Mouse (Mus musculus): ENCODE results near the gene Cybc1.
A peak's percentile ranks its signal among the peaks of the same experiment; 100 is the strongest.

The Cybc1 gene

GRCm38 (mm10) chr11:121216831-121217230, 12.3 kb downstream of the Cybc1 start:
- DNase-seq (ENCODE audit: low read depth, low spot score), result peak; percentile 61

- peak; percentile 95 for DNase-seq (ENCODE audit: low read depth, low spot score)
Measured at GRCm38 (mm10) chr11:121204161-121205006, 24.7 kb downstream of the Cybc1 start, which contains the start of the genes Hexdc and Ogfod3. Gene Hexdc (plus strand): TSS chr11:121204433. Gene Ogfod3 (minus strand): TSS chr11:121204711.

DNA sequence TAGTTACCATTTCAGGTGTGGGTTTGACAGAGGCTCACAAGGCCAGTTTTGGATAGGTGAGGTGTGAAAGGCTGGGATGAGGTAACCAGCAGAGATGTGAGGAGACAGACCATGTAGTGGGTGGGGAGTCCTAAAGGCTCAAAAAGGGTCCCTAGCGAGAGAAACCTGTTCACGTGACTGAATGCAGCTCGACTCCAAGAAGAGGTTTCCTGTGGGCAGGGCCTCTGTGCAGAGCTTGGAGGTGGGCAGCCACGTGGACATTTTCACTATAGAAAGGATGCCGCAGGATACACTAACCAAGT, 25.3 kb downstream of the Cybc1 start:
- no peak for DNase-seq (ENCODE audit: low read depth, low spot score)

DNA sequence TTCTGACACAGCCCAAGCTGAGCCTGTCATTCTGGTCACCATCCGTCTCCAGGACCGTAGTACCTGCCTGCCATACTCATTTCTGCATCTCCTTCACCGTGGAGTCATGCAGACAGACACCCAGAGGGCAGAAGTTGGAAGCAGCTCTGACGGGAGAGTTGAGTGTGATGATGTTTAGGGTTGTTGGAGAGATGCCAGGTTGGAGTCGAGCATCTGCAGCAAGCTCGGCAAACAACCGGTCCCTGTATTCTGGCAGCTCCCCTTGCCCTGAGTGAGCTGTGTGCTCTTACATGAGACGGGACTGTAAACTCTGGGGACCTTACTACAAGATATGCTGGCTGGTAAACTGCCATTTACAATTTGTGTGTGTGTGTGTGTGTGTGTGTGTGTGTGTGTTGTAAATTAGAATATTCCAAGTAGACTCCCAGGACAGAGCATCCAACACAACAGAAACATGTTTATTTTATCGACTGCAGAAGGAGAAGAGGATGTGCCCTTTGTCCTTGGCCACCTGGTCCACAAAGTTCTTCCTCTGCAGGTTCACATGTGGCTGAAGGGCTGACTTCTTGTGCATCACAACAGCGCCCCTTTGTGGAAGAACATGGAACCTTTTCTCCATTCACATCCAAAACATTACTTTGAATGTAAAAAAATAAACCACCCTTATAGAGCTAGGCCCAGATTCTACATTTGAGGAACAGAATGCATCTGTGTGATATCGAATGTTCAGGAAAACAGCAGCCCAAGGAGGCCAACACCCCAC, 27.5 kb downstream of the Cybc1 start:
- peak; percentile 51 for DNase-seq (ENCODE audit: low read depth, low spot score)

- DNase-seq (ENCODE audit: low read depth, low spot score), result no peak
Measured at GRCm38 (mm10) chr11:121200781-121201180, 28.3 kb downstream of the Cybc1 start.

- DNase-seq (ENCODE audit: low read depth, low spot score), result no peak
Measured at GRCm38 (mm10) chr11:121199851-121200250, 29.3 kb downstream of the Cybc1 start.

GRCm38 (mm10) chr11:121198622-121199021, 30.5 kb downstream of the Cybc1 start:
- DNase-seq (ENCODE audit: low read depth, low spot score), result no peak

- no peak for DNase-seq (ENCODE audit: low read depth, low spot score)
Measured at GRCm38 (mm10) chr11:121193415-121193814, 35.7 kb downstream of the Cybc1 start.

- no peak for DNase-seq (ENCODE audit: low read depth, low spot score)
Measured at GRCm38 (mm10) chr11:121192742-121193141, 36.4 kb downstream of the Cybc1 start.

- no peak for DNase-seq (ENCODE audit: low read depth, low spot score)
Measured at GRCm38 (mm10) chr11:121189681-121190080, 39.4 kb downstream of the Cybc1 start.

- DNase-seq (ENCODE audit: low read depth, low spot score), result no peak
Measured at GRCm38 (mm10) chr11:121176285-121177270, 52.5 kb downstream of the Cybc1 start.

DNA sequence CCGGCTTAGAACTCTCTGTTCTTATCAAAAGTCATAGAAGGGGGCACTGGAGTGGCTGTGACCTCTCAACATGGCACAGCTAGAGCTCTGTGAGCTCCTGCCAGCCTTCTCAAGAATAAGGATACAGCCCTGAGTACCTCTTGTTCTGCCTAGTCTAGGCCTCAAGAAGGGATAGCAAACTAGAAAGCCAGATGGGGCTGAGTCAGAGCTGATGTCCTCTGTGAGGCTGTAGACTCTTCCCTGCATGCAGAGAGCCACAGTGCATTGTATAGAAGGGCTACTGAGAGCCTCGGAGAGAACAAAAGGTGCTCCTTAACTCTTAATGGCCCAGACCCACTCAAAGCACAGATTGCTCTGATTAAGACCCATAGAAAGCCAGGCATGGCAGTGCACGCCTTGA, 54.9 kb downstream of the Cybc1 start:
- DNase-seq (ENCODE audit: low read depth, low spot score), result no peak

GRCm38 (mm10) chr11:121173203-121173602, 55.9 kb downstream of the Cybc1 start:
- DNase-seq (ENCODE audit: low read depth, low spot score), result peak; percentile 37

Data from skeletal muscle tissue, adult 2 months (tissue).